Mouse (Mus musculus): Measurements from ENCODE around the gene Rdh11. TPM values are rescaled to one million over a fixed set of nuclear protein-coding genes. Genes with fewer than 3 reads are reported as not detected.

Rdh11 gene
- total and polyA plus RNA-seq, 3 experiments, result 1.6 to 3.2 (median 2.3) TPM

DNA sequence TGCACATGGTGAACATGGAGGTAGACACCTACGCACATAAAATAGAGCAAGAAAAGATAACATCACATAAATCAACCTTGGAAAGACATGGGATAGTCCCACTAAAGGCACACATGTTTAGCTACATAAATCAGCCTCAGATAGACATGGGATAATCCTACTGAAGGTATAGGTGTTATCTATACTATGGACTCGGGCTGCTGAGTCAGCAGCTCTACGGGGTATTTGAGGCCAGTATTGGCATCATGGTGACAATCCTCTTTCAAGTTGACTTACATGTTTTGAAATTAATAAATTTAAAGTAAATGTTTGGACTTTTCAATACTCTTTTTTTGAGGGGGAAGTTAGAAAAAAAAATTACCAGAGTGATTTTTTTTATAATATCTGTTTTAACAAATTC lies 29.2 kb downstream of the Rdh11 start:
- Histone ChIP-seq H3K27ac (no peak overlapping the region), H3K36me3 (ENCODE audit: control insufficient read depth, insufficient read depth, low read length) (peaks cover 2% of the 10 kb centered on the region; the same call in 1 of the 2 replicates)
- WGBS, result 91% methylated on average over 3 of the region's 3 CpGs

DNA sequence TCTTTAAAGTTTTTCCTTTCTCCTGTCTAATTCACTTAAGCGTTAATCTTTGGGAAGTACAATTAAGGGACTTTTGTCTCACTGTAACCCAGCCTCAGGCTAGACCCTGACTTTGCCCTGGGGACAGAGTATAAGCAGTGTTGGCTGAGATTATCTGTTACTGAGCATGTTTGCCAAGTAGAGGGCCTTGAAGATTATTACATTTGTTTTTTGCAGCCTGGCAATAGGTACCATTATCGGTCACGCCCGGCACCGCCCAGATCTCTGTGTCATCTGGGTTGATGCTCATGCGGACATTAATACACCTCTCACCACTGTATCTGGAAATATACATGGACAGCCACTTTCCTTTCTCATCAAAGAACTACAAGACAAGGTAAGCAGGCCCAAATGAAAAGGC lies 42.4 kb downstream of the Rdh11 start:
- H3K4me1 ChIP-seq (ENCODE audit: control insufficient read depth, insufficient read depth, low read length), result no peaks in the 10 kb centered on the region
- no peaks in the 10 kb centered on the region for H3K27me3 ChIP-seq (ENCODE audit: control insufficient read depth, insufficient read depth, low read length)
- DNase-seq, result no peak
- TF ChIP-seq CTCF (IDR thresholded peaks at IDR 0.05) (no peak), EP300 (IDR thresholded peaks at IDR 0.05; ENCODE audit: insufficient read depth, low read depth, low read length) (no peak), POLR2A (IDR thresholded peaks at IDR 0.05; ENCODE audit: insufficient read depth, low read depth, low read length) (no peak)
- H3K36me3 ChIP-seq (ENCODE audit: control insufficient read depth, insufficient read depth, low read length), result no peaks in the 10 kb centered on the region
- H3K9ac ChIP-seq (ENCODE audit: low read depth, low read length), result no peak overlapping the region
- no peak overlapping the region for H3K27ac ChIP-seq
- H3K79me2 ChIP-seq (replicated peaks; ENCODE audit: control insufficient read depth, insufficient read depth, low read length), result no peaks in the 10 kb centered on the region
- intact Hi-C loops (cut with DNase I), result no loop called here
- H3K4me3 ChIP-seq, result no peak overlapping the region
- WGBS, result 99% methylated on average over 6 of the region's 6 CpGs

More for the DNA sequence above, 29.2 kb downstream of the Rdh11 start:
- no peak overlapping the region for H3K9ac ChIP-seq (ENCODE audit: low read depth, low read length)
- DNase-seq, result no peak
- TF ChIP-seq CTCF (IDR thresholded peaks at IDR 0.05) (no peak), EP300 (IDR thresholded peaks at IDR 0.05; ENCODE audit: insufficient read depth, low read depth, low read length) (no peak), POLR2A (IDR thresholded peaks at IDR 0.05; ENCODE audit: insufficient read depth, low read depth, low read length) (no peak)
- intact Hi-C loops (cut with DNase I), result no loop called here
- H3K4me1 ChIP-seq (ENCODE audit: control insufficient read depth, insufficient read depth, low read length), result no peaks in the 10 kb centered on the region
- H3K27me3 ChIP-seq (ENCODE audit: control insufficient read depth, insufficient read depth, low read length), result no peaks in the 10 kb centered on the region
- H3K4me3 ChIP-seq, result no peak overlapping the region
- no peaks in the 10 kb centered on the region for H3K79me2 ChIP-seq (replicated peaks; ENCODE audit: control insufficient read depth, insufficient read depth, low read length)

DNA sequence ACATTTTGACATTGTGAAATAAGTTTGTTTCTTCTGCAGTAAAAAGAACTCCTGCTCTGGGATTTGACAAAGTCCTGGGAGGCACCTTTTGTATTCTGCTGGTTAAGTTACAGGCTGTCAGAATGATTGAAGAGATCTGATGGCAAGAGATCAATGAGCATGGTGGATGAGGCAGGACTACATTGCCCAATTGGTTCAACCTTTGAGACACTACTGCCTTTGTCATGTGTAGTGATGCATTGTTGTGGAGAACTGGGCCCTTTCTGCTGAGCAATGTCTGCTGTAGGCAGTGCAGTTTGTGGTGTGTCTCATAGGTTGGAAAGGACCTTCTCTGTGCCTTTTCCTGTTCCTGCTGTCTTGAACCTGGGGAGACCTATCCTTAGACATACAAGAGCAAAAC lies 50.7 kb downstream of the Rdh11 start:
- DNase-seq, result no peak
- no peak for TF ChIP-seq POLR2A (IDR thresholded peaks at IDR 0.05; ENCODE audit: insufficient read depth, low read depth, low read length)
- no peak for TF ChIP-seq CTCF (IDR thresholded peaks at IDR 0.05)
- TF ChIP-seq EP300 (IDR thresholded peaks at IDR 0.05; ENCODE audit: insufficient read depth, low read depth, low read length), result no peak
- intact Hi-C loops (cut with DNase I), result no loop called here
- Histone ChIP-seq H3K9ac (ENCODE audit: low read depth, low read length) (no peak overlapping the region), H3K27me3 (ENCODE audit: control insufficient read depth, insufficient read depth, low read length) (no peaks in the 10 kb centered on the region), H3K4me3 (no peak overlapping the region), H3K27ac (no peak overlapping the region), H3K36me3 (ENCODE audit: control insufficient read depth, insufficient read depth, low read length) (no peaks in the 10 kb centered on the region), H3K4me1 (ENCODE audit: control insufficient read depth, insufficient read depth, low read length) (no peaks in the 10 kb centered on the region), H3K79me2 (replicated peaks; ENCODE audit: control insufficient read depth, insufficient read depth, low read length) (no peaks in the 10 kb centered on the region)

DNA sequence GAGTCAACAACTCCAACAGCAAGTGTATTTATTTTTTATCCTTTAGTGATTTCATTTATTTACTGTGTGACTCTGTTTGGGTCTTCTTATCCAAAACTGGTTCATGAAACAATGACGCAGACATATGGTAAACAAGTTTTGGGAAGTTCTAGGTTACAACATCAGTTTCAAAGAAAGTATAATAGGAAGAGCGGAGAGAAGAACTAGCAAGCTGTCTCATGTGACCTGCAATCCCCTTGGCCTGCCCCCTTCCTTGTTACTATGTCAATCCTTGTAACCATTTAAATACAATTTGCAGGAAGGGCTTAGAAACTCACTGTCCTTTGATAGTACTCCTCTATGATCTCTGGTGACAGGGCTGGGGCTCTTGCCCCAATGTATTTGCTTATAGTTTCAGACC lies 51.3 kb downstream of the Rdh11 start:
- Histone ChIP-seq H3K36me3 (ENCODE audit: control insufficient read depth, insufficient read depth, low read length) (no peaks in the 10 kb centered on the region), H3K27ac (no peak overlapping the region), H3K79me2 (replicated peaks; ENCODE audit: control insufficient read depth, insufficient read depth, low read length) (no peaks in the 10 kb centered on the region), H3K27me3 (ENCODE audit: control insufficient read depth, insufficient read depth, low read length) (no peaks in the 10 kb centered on the region), H3K9ac (ENCODE audit: low read depth, low read length) (no peak overlapping the region), H3K4me3 (no peak overlapping the region), H3K4me1 (ENCODE audit: control insufficient read depth, insufficient read depth, low read length) (no peaks in the 10 kb centered on the region)
- 84% methylated on average over 2 of the region's 2 CpGs for WGBS
- TF ChIP-seq EP300 (IDR thresholded peaks at IDR 0.05; ENCODE audit: insufficient read depth, low read depth, low read length) (no peak), POLR2A (IDR thresholded peaks at IDR 0.05; ENCODE audit: insufficient read depth, low read depth, low read length) (no peak), CTCF (IDR thresholded peaks at IDR 0.05) (no peak)
- intact Hi-C loops (cut with DNase I), result no loop called here
- DNase-seq, result no peak

DNA sequence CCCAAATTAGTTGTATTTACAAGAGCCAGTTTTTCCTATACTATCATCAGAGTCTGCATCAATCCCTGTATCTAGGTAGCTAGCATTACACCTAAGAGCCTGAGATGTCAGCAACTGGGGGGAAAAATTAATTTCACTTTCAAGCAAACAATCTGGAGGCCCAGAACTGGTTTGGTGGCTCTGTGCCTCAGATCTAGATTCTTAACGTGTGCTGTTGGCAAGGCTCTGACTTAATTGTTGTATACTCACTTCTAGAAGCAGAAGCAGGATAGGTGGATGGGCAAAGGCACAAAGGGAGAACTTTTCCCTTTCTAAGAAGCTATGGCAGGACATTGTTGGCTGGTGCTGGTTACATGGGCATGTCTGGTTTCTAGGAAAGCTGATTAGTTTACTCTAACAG lies 52.7 kb downstream of the Rdh11 start:
- DNase-seq, result no peak
- H3K36me3 ChIP-seq (ENCODE audit: control insufficient read depth, insufficient read depth, low read length), result no peaks in the 10 kb centered on the region
- no peak overlapping the region for H3K27ac ChIP-seq
- WGBS, result 31% methylated on average over 1 of the region's 1 CpGs
- H3K27me3 ChIP-seq (ENCODE audit: control insufficient read depth, insufficient read depth, low read length), result no peaks in the 10 kb centered on the region
- no peaks in the 10 kb centered on the region for H3K4me1 ChIP-seq (ENCODE audit: control insufficient read depth, insufficient read depth, low read length)
- H3K79me2 ChIP-seq (replicated peaks; ENCODE audit: control insufficient read depth, insufficient read depth, low read length), result no peaks in the 10 kb centered on the region
- TF ChIP-seq EP300 (IDR thresholded peaks at IDR 0.05; ENCODE audit: insufficient read depth, low read depth, low read length) (no peak), POLR2A (IDR thresholded peaks at IDR 0.05; ENCODE audit: insufficient read depth, low read depth, low read length) (no peak), CTCF (IDR thresholded peaks at IDR 0.05) (no peak)
- intact Hi-C loops (cut with DNase I), result no loop called here
- H3K9ac ChIP-seq (ENCODE audit: low read depth, low read length), result no peak overlapping the region
- H3K4me3 ChIP-seq, result no peak overlapping the region

DNA sequence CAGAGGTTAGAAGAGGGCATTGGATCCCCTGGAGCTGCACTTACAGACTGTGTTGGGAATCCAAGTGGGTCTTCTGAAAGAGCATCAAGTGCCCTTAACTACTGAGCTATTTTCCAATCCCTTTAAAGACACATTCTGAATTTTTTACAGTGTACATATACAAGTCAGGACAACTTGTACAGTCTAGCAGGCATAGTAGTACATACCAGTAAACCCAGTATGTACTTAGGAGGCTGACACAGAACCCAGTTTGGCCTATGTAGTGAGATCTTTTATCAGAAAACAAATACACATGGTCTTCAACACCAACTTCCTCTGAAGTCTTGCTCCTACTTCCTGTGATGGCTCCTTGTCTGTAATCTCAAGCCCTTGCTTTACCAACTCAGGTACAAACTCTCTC lies 53.1 kb downstream of the Rdh11 start:
- Histone ChIP-seq H3K36me3 (ENCODE audit: control insufficient read depth, insufficient read depth, low read length) (no peaks in the 10 kb centered on the region), H3K27ac (no peak overlapping the region), H3K4me3 (no peak overlapping the region), H3K4me1 (ENCODE audit: control insufficient read depth, insufficient read depth, low read length) (no peaks in the 10 kb centered on the region), H3K79me2 (replicated peaks; ENCODE audit: control insufficient read depth, insufficient read depth, low read length) (no peaks in the 10 kb centered on the region), H3K27me3 (ENCODE audit: control insufficient read depth, insufficient read depth, low read length) (no peaks in the 10 kb centered on the region), H3K9ac (ENCODE audit: low read depth, low read length) (no peak overlapping the region)
- intact Hi-C loops (cut with DNase I), result no loop called here
- no peak for DNase-seq
- TF ChIP-seq CTCF (IDR thresholded peaks at IDR 0.05), result no peak
- TF ChIP-seq POLR2A (IDR thresholded peaks at IDR 0.05; ENCODE audit: insufficient read depth, low read depth, low read length), result no peak
- no peak for TF ChIP-seq EP300 (IDR thresholded peaks at IDR 0.05; ENCODE audit: insufficient read depth, low read depth, low read length)

Data from heart, adult 2 months (tissue).